Mouse (Mus musculus) bone marrow macrophage, adult 2 months (primary cell): ENCODE measurements around the gene Slc46a1.

Experiments used
- CTCF ChIP-seq: IDR thresholded peaks from 2 replicates; pipeline ENCODE4 v1.5.1; 2012; ENCODE audit warnings: low read depth, mild to moderate bottlenecking, low read length, moderate library complexity
- POLR2A ChIP-seq: IDR thresholded peaks from 2 replicates; pipeline ENCODE4 v1.6.1; 2012; ENCODE audit warnings: mild to moderate bottlenecking, low read depth, low read length, borderline replicate concordance

DNA sequence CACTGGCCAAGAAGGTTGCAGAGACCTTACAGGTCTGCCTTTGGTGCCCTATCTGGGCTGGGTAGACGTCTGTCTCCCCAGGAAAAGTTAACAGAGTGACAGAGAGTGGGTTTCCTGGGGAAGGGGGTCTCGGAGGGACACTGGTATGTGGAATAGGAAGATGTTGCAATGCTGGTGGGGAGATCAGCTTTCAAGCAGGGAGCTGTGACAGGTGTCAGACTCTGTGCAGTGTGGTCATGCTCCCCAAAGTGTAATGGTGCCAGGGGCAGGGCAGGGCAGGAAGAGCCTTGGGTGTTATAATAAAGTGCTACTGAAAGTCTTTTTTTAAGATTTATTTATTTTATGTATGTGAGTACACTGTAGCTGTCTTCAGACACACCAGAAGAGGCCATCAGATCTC lies 15.2 kb upstream of the Slc46a1 start:
- TF ChIP-seq CTCF = no peak
- no peak for TF ChIP-seq POLR2A
